Mouse (Mus musculus): ENCODE measurements around the gene Cep170. TPM values are rescaled to one million over a fixed set of nuclear protein-coding genes. Genes with fewer than 3 reads are reported as not detected.
A peak's percentile ranks its signal among the peaks of the same experiment; 100 is the strongest.

The Cep170 gene
- polyA plus RNA-seq, 1 experiment from 2014 or later = 122 TPM

- Histone ChIP-seq H3K27ac (no peak overlapping the region), H3K4me1 (replicated peaks) (peaks cover 11% of the 10 kb centered on the region), H3K4me2 (no peak overlapping the region), H3K9ac (no peak overlapping the region), H3K36me3 (no peaks in the 10 kb centered on the region), H3K9me3 (no peaks in the 10 kb centered on the region), H3K27me3 (no peaks in the 10 kb centered on the region), H3K4me3 (no peak overlapping the region)
- WGBS = 83% methylated on average over 4 of the region's 4 CpGs
- ATAC-seq (ENCODE audit: low FRiP score) = no peak
Observed at GRCm38 (mm10) chr1:176822949-176823348, 9.1 kb upstream of the Cep170 start.

GRCm38 (mm10) chr1:176821929-176822328 is 8.1 kb upstream of the Cep170 start:
- 37% methylated on average over 1 of the region's 1 CpGs for WGBS
- Histone ChIP-seq H3K4me3 (no peak overlapping the region), H3K4me2 (no peak overlapping the region), H3K36me3 (no peaks in the 10 kb centered on the region), H3K9me3 (no peaks in the 10 kb centered on the region), H3K27me3 (no peaks in the 10 kb centered on the region), H3K9ac (no peak overlapping the region), H3K4me1 (replicated peaks) (peaks cover 11% of the 10 kb centered on the region), H3K27ac (peak overlapping the region; percentile 62)
- ATAC-seq (ENCODE audit: low FRiP score) = peak; percentile 32; the same call in 1 of the 2 replicates

- no peak overlapping the region for H3K4me2 ChIP-seq
- no peaks in the 10 kb centered on the region for H3K9me3 ChIP-seq
- no peak for ATAC-seq (ENCODE audit: low FRiP score)
- H3K4me1 ChIP-seq (replicated peaks) = peaks cover 18% of the 10 kb centered on the region
- no peak overlapping the region for H3K9ac ChIP-seq
- WGBS = 79% methylated on average over 6 of the region's 6 CpGs
- H3K36me3 ChIP-seq = no peaks in the 10 kb centered on the region
- no peak overlapping the region for H3K27ac ChIP-seq
- H3K4me3 ChIP-seq = no peak overlapping the region
- H3K27me3 ChIP-seq = no peaks in the 10 kb centered on the region
Observed at GRCm38 (mm10) chr1:176818763-176819162, 4.9 kb upstream of the Cep170 start.

GRCm38 (mm10) chr1:176818147-176818546 is 4.3 kb upstream of the Cep170 start:
- Histone ChIP-seq H3K9me3 (no peaks in the 10 kb centered on the region), H3K36me3 (no peaks in the 10 kb centered on the region), H3K4me2 (no peak overlapping the region), H3K9ac (no peak overlapping the region), H3K4me3 (no peak overlapping the region), H3K27me3 (no peaks in the 10 kb centered on the region), H3K4me1 (replicated peaks) (peaks cover 18% of the 10 kb centered on the region), H3K27ac (no peak overlapping the region)
- no peak for ATAC-seq (ENCODE audit: low FRiP score)
- WGBS = 96% methylated on average over 2 of the region's 2 CpGs

GRCm38 (mm10) chr1:176816728-176817127 is 2.9 kb upstream of the Cep170 start:
- Histone ChIP-seq H3K4me1 (replicated peaks) (peaks cover 19% of the 10 kb centered on the region), H3K27me3 (no peaks in the 10 kb centered on the region), H3K36me3 (no peaks in the 10 kb centered on the region), H3K4me3 (no peak overlapping the region), H3K4me2 (no peak overlapping the region), H3K27ac (no peak overlapping the region), H3K9ac (no peak overlapping the region), H3K9me3 (no peaks in the 10 kb centered on the region)
- 89% methylated on average over 4 of the region's 4 CpGs for WGBS
- ATAC-seq (ENCODE audit: low FRiP score) = no peak

GRCm38 (mm10) chr1:176814591-176815062 is 760 bp upstream of the Cep170 start, which contains the start of gene Sdccag8:
Gene Sdccag8, plus strand, starts transcription at chr1:176814660.
- H3K27ac ChIP-seq = peak within 1 kb of the TSS; percentile 100
- H3K9me3 ChIP-seq = no peaks in the 10 kb centered on the region
- H3K27me3 ChIP-seq = no peaks in the 10 kb centered on the region
- peak within 1 kb of the TSS; percentile 89 for H3K4me3 ChIP-seq
- H3K9ac ChIP-seq = peak within 1 kb of the TSS; percentile 98
- ATAC-seq (ENCODE audit: low FRiP score) = peak; percentile 97
- H3K4me1 ChIP-seq (replicated peaks) = peaks cover 25% of the 10 kb centered on the region
- H3K36me3 ChIP-seq = no peaks in the 10 kb centered on the region
- peak within 1 kb of the TSS; percentile 74 for H3K4me2 ChIP-seq
- under 1% methylated on average over 25 of the region's 25 CpGs for WGBS

GRCm38 (mm10) chr1:176813292-176814035 is 403 bp downstream of the Cep170 start:
- H3K4me2 ChIP-seq = peak overlapping the region; percentile 74
- H3K36me3 ChIP-seq = no peaks in the 10 kb centered on the region
- WGBS = under 1% methylated on average over 50 of the region's 75 CpGs
- H3K4me3 ChIP-seq = peak overlapping the region; percentile 89
- no peaks in the 10 kb centered on the region for H3K27me3 ChIP-seq
- H3K4me1 ChIP-seq (replicated peaks) = peaks cover 35% of the 10 kb centered on the region
- H3K27ac ChIP-seq = peak overlapping the region; percentile 100
- H3K9me3 ChIP-seq = no peaks in the 10 kb centered on the region
- H3K9ac ChIP-seq = peak overlapping the region; percentile 98
- ATAC-seq (ENCODE audit: low FRiP score) = peak; percentile 63

GRCm38 (mm10) chr1:176812491-176813291 is 1.2 kb downstream of the Cep170 start:
- Histone ChIP-seq H3K4me3 (peak overlapping the region; percentile 89), H3K9ac (peak overlapping the region; percentile 98), H3K27ac (peak overlapping the region; percentile 100), H3K27me3 (no peaks in the 10 kb centered on the region), H3K4me1 (replicated peaks) (peaks cover 36% of the 10 kb centered on the region), H3K9me3 (no peaks in the 10 kb centered on the region), H3K4me2 (peak overlapping the region; percentile 74), H3K36me3 (no peaks in the 10 kb centered on the region)
- WGBS = 17% methylated on average over 11 of the region's 11 CpGs
- no peak for ATAC-seq (ENCODE audit: low FRiP score)

- Histone ChIP-seq H3K27ac (peak overlapping the region; percentile 100), H3K4me2 (peak overlapping the region; percentile 74), H3K9me3 (no peaks in the 10 kb centered on the region), H3K4me3 (peak overlapping the region; percentile 89), H3K4me1 (replicated peaks) (peaks cover 40% of the 10 kb centered on the region), H3K9ac (peak overlapping the region; percentile 98), H3K27me3 (no peaks in the 10 kb centered on the region), H3K36me3 (no peaks in the 10 kb centered on the region)
- no peak for ATAC-seq (ENCODE audit: low FRiP score)
- WGBS = 76% methylated on average over 3 of the region's 3 CpGs
Observed at GRCm38 (mm10) chr1:176811892-176812291, 2.0 kb downstream of the Cep170 start.

- ATAC-seq (ENCODE audit: low FRiP score) = no peak
- Histone ChIP-seq H3K36me3 (no peaks in the 10 kb centered on the region), H3K9me3 (no peaks in the 10 kb centered on the region), H3K4me3 (no peak overlapping the region), H3K4me2 (0 out of 2 replicates have a peak overlapping the region, but pooled peaks have one; percentile 74), H3K4me1 (replicated peaks) (peaks cover 37% of the 10 kb centered on the region), H3K9ac (no peak overlapping the region), H3K27ac (no peak overlapping the region), H3K27me3 (no peaks in the 10 kb centered on the region)
Observed at GRCm38 (mm10) chr1:176810161-176810560, 3.7 kb downstream of the Cep170 start.

- no peak overlapping the region for H3K4me2 ChIP-seq
- H3K4me1 ChIP-seq (replicated peaks) = peaks cover 24% of the 10 kb centered on the region
- no peak for ATAC-seq (ENCODE audit: low FRiP score)
- no peak overlapping the region for H3K27ac ChIP-seq
- 24% methylated on average over 2 of the region's 2 CpGs for WGBS
- no peaks in the 10 kb centered on the region for H3K9me3 ChIP-seq
- no peaks in the 10 kb centered on the region for H3K27me3 ChIP-seq
- H3K36me3 ChIP-seq = no peaks in the 10 kb centered on the region
- no peak overlapping the region for H3K4me3 ChIP-seq
- no peak overlapping the region for H3K9ac ChIP-seq
Observed at GRCm38 (mm10) chr1:176800728-176801365, 13.0 kb downstream of the Cep170 start.

- Histone ChIP-seq H3K36me3 (no peaks in the 10 kb centered on the region), H3K4me1 (replicated peaks) (peaks cover 38% of the 10 kb centered on the region), H3K9ac (no peak overlapping the region), H3K4me2 (no peak overlapping the region), H3K4me3 (no peak overlapping the region), H3K9me3 (no peaks in the 10 kb centered on the region), H3K27ac (no peak overlapping the region), H3K27me3 (no peaks in the 10 kb centered on the region)
- ATAC-seq (ENCODE audit: low FRiP score) = no peak
Observed at GRCm38 (mm10) chr1:176798673-176799072, 15.2 kb downstream of the Cep170 start.
